Mouse (Mus musculus) layer of hippocampus, adult 18-20 months (tissue): ENCODE measurements at regions not wholly inside any gene's neighbourhood (a gene's known extent, or its start where the extent isn't known, plus 50 kb on each side); places are given as distances from the start of the nearest gene placed in this dataset.

Experiments used
- DNase-seq, 2 experiments: peaks; one replicate each; pipeline ENCODE4 v3.0.0; 2022; ENCODE audit warnings: low spot score in 2 of 2

GRCm38 (mm10) chr8:26353476-26353875 is 234.1 kb downstream of the Gm45692 start:
- no peak for DNase-seq

GRCm38 (mm10) chr8:26354516-26354915 is 235.2 kb downstream of the Gm45692 start:
- no peak for DNase-seq

GRCm38 (mm10) chr8:26356801-26357200 is 237.5 kb downstream of the Gm45692 start:
- no peak for DNase-seq

GRCm38 (mm10) chr8:26358711-26359136 is 239.4 kb downstream of the Gm45692 start:
- DNase-seq = no peak

GRCm38 (mm10) chr8:26362366-26362765 is 243.0 kb downstream of the Gm45692 start:
- DNase-seq = no peak

- DNase-seq = no peak
These were observed 244.3 kb downstream of the Gm45692 start for GRCm38 (mm10) chr8:26363616-26364015.

GRCm38 (mm10) chr8:26364637-26365036 is 245.3 kb downstream of the Gm45692 start:
- DNase-seq = no peak

GRCm38 (mm10) chr8:26380668-26381067 is 261.3 kb downstream of the Gm45692 start:
- peak; percentile 47 to 84 for DNase-seq

- DNase-seq = no peak
These were observed 263.1 kb downstream of the Gm45692 start for GRCm38 (mm10) chr8:26382426-26382825.

GRCm38 (mm10) chr8:26383886-26384285 is 264.6 kb downstream of the Gm45692 start:
- no peak for DNase-seq

GRCm38 (mm10) chr8:26384305-26384993 is 265.1 kb downstream of the Gm45692 start:
- DNase-seq = no peak

- DNase-seq = no peak
These were observed 265.6 kb downstream of the Gm45692 start for GRCm38 (mm10) chr8:26384994-26385345.

GRCm38 (mm10) chr8:26395061-26395460 is 275.7 kb downstream of the Gm45692 start:
- DNase-seq = no peak

- DNase-seq = no peak
These were observed 300.7 kb downstream of the Gm45692 start for GRCm38 (mm10) chr8:26420002-26420401.

- DNase-seq = no peak
These were observed 301.2 kb downstream of the Gm45692 start for GRCm38 (mm10) chr8:26420536-26420935.

GRCm38 (mm10) chr8:26427311-26427710 is 308.0 kb downstream of the Gm45692 start:
- no peak for DNase-seq

- no peak for DNase-seq
These were observed 310.5 kb downstream of the Gm45692 start for GRCm38 (mm10) chr8:26429751-26430327.

- no peak for DNase-seq
These were observed 313.0 kb downstream of the Gm45692 start for GRCm38 (mm10) chr8:26432161-26432919.

GRCm38 (mm10) chr8:26436236-26436635 is 316.9 kb downstream of the Gm45692 start:
- DNase-seq = no peak

GRCm38 (mm10) chr8:26437571-26437970 is 318.2 kb downstream of the Gm45692 start:
- no peak for DNase-seq

GRCm38 (mm10) chr8:26438246-26438862 is 319.0 kb downstream of the Gm45692 start:
- no peak for DNase-seq

- DNase-seq = no peak
These were observed 319.5 kb downstream of the Gm45692 start for GRCm38 (mm10) chr8:26438877-26439276.
